Mouse (Mus musculus) left cerebral cortex, adult 6 months (tissue): ENCODE measurements around the gene Cldn11. TPM values are rescaled to one million over a fixed set of nuclear protein-coding genes. Genes with fewer than 3 reads are reported as not detected.

ENCODE experiments used
- long read RNA-seq, 2 experiments: library from polyadenylated mRNA; unstranded; transcript quantifications; one replicate each; pipeline ENCODE4 v2.0.0; 2019 to 2020
- polyA plus RNA-seq: library from polyadenylated mRNA; unstranded; fragments of <200 nt; fragmentation: Nextera tagmentation; gene quantifications from 2 replicates; pipeline ENCODE4 v1.2.3, GENCODE M21; 2021

Cldn11 gene
- polyA plus RNA-seq = 142 and 153 TPM in 2 replicates
- long read RNA-seq, experiment 1, transcript Cldn11-201 (3 exons, 1,870 nt) = major isoform, 822 of 842 reads
- long read RNA-seq, experiment 1, partial matches to known transcripts = 17 of 842 reads
- long read RNA-seq, experiment 1, other reads (novel, unspliced or antisense) = 3 of 842 reads
- long read RNA-seq, experiment 2, transcript Cldn11-201 (3 exons, 1,870 nt) = major isoform, 176 of 218 reads
- long read RNA-seq, experiment 2, partial matches to known transcripts = 37 of 218 reads
- long read RNA-seq, experiment 2, other reads (novel, unspliced or antisense) = 5 of 218 reads

DNA sequence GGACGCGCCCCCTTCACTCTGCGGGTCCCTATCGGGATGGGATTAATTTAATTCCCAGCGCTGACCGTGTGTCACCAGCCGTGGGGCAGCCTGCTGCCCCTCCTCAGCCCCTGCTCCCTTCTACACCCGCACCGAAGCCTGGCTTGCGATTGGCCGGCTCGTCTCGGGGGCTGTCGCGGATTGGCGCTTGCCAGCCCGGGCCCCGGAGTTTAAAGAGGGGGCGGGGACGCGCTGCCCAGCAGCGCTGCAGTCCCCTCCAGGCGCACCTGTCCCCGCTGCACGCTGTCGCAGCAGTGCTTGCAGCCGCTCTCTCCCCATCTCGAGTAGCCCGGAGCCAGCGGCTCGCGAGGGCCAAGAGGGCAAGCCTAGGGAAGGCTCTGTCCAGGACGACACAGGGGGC, at the start of gene Cldn11:
TSS of gene Cldn11 (plus strand) at position 215 of the 400 bp plus-strand sequence.

Other genes with a start within 250 kb of the Cldn11 start
- gene Phc3, start 180.5 kb upstream of the Cldn11 start, polyA plus RNA-seq = 20.4 and 29.4 TPM in 2 replicates
- gene Prkci, start 154.2 kb upstream of the Cldn11 start, polyA plus RNA-seq = 6.8 and 21.0 TPM in 2 replicates
- 22.8 and 28.0 TPM in 2 replicates for gene Skil, start 54.9 kb upstream of the Cldn11 start, polyA plus RNA-seq
- 12.4 and 14.4 TPM in 2 replicates for gene Slc7a14, start 160.5 kb downstream of the Cldn11 start, polyA plus RNA-seq